Comparison of ENCODE assay signal across 21 mouse cellular contexts in genomic region chr6:50029895-50030515, GRCm38 (mm10).
A peak's percentile ranks its signal among the peaks of the same experiment; 100 is the strongest.
DNase-seq lines count a peak whose midpoint lies in the region; ATAC-seq lines count a peak whose summit lies in the region.
"Had no signal": no experiment of that assay in that cellular context is flagged by ENCODE, and none has a peak within 500 bp of the region (broad histone marks: within the 10 kb centered on the region; RNA-seq: fewer than 3 reads in every experiment).

No protein-coding gene starts in this region.

- H3K27ac ChIP-seq in embryonic facial prominence, embryonic 11.5 days (replicated peaks; ENCODE audit: low read depth, low read length) = no peak overlapping the region
- no peak overlapping the region for H3K27ac ChIP-seq in embryonic facial prominence, embryonic 10.5 days (replicated peaks)
- H3K27ac ChIP-seq in liver, embryonic 13.5 days = no peak overlapping the region
- H3K27ac ChIP-seq in forebrain, embryonic 10.5 days = no peak overlapping the region
- H3K27ac ChIP-seq: hindbrain, embryonic 15.5 days; intestine, embryonic 15.5 days; limb, embryonic 15.5 days; midbrain, embryonic 10.5 days; neural tube, embryonic 12.5 days had no signal

- WGBS in embryonic facial prominence, embryonic 11.5 days = 58% methylated on average over 10 of the region's 10 CpGs
- WGBS in embryonic facial prominence, embryonic 10.5 days = 66% methylated on average over 10 of the region's 10 CpGs
- 24% methylated on average over 10 of the region's 10 CpGs for WGBS in liver, embryonic 13.5 days (ENCODE audit: insufficient replicate concordance)
- WGBS in forebrain, embryonic 10.5 days = 74% methylated on average over 10 of the region's 10 CpGs

- ATAC-seq in embryonic facial prominence, embryonic 11.5 days (replicated peaks; ENCODE audit: insufficient number of reproducible peaks, low FRiP score, low TSS enrichment, low read depth) = no peak
- ATAC-seq in liver, embryonic 13.5 days (ENCODE audit: low read depth) = no peak
- peak; percentile 61 for ATAC-seq in megakaryocyte-erythroid progenitor cell, adult 5-6 weeks (replicated peaks; ENCODE audit: low FRiP score, low TSS enrichment, poor library complexity, severe bottlenecking)
- ATAC-seq: intestine, embryonic 15.5 days had no signal

- H3K36me3 ChIP-seq in embryonic facial prominence, embryonic 11.5 days (replicated peaks; ENCODE audit: control insufficient read depth, insufficient read depth, low read depth, low read length) = no peaks in the 10 kb centered on the region
- H3K36me3 ChIP-seq in embryonic facial prominence, embryonic 10.5 days (replicated peaks) = no peaks in the 10 kb centered on the region
- no peaks in the 10 kb centered on the region for H3K36me3 ChIP-seq in liver, embryonic 13.5 days
- no peaks in the 10 kb centered on the region for H3K36me3 ChIP-seq in forebrain, embryonic 10.5 days (replicated peaks)
- H3K36me3 ChIP-seq: hindbrain, embryonic 15.5 days; intestine, embryonic 15.5 days; limb, embryonic 15.5 days; midbrain, embryonic 10.5 days; neural tube, embryonic 12.5 days had no signal

- no peaks in the 10 kb centered on the region for H3K9me3 ChIP-seq in embryonic facial prominence, embryonic 11.5 days (replicated peaks; ENCODE audit: control insufficient read depth, low read length)
- no peaks in the 10 kb centered on the region for H3K9me3 ChIP-seq in embryonic facial prominence, embryonic 10.5 days
- no peaks in the 10 kb centered on the region for H3K9me3 ChIP-seq in liver, embryonic 13.5 days (replicated peaks)
- no peaks in the 10 kb centered on the region for H3K9me3 ChIP-seq in forebrain, embryonic 10.5 days
- H3K9me3 ChIP-seq: hindbrain, embryonic 15.5 days; intestine, embryonic 15.5 days; limb, embryonic 15.5 days; midbrain, embryonic 10.5 days; neural tube, embryonic 12.5 days had no signal

- no peak overlapping the region for H3K9ac ChIP-seq in embryonic facial prominence, embryonic 11.5 days (replicated peaks; ENCODE audit: low read length)
- H3K9ac ChIP-seq in liver, embryonic 13.5 days = no peak overlapping the region
- H3K9ac ChIP-seq: hindbrain, embryonic 15.5 days; intestine, embryonic 15.5 days; limb, embryonic 15.5 days; neural tube, embryonic 12.5 days had no signal

- no peaks in the 10 kb centered on the region; the same call in 1 of the 2 replicates for H3K4me1 ChIP-seq in embryonic facial prominence, embryonic 11.5 days (ENCODE audit: control insufficient read depth, insufficient read depth, low read length)
- H3K4me1 ChIP-seq in embryonic facial prominence, embryonic 10.5 days = peaks cover 16% of the 10 kb centered on the region
- H3K4me1 ChIP-seq in liver, embryonic 13.5 days (replicated peaks) = 0 out of 2 replicates have a peak, but pooled peaks cover 3% of the 10 kb centered on the region
- H3K4me1 ChIP-seq in forebrain, embryonic 10.5 days = peaks cover 19% of the 10 kb centered on the region
- H3K4me1 ChIP-seq: intestine, embryonic 15.5 days had no signal

- no peak overlapping the region for H3K4me2 ChIP-seq in embryonic facial prominence, embryonic 11.5 days (ENCODE audit: low read depth, low read length)
- H3K4me2 ChIP-seq in liver, embryonic 13.5 days = peak overlapping the region; percentile 38
- H3K4me2 ChIP-seq: hindbrain, embryonic 15.5 days; intestine, embryonic 15.5 days; limb, embryonic 15.5 days; neural tube, embryonic 12.5 days had no signal

- H3K27me3 ChIP-seq in embryonic facial prominence, embryonic 11.5 days (ENCODE audit: control insufficient read depth, insufficient read depth, low read length) = no peaks in the 10 kb centered on the region
- no peaks in the 10 kb centered on the region for H3K27me3 ChIP-seq in embryonic facial prominence, embryonic 10.5 days (replicated peaks; ENCODE audit: low read depth, poor library complexity, severe bottlenecking)
- H3K27me3 ChIP-seq in liver, embryonic 13.5 days = no peaks in the 10 kb centered on the region
- H3K27me3 ChIP-seq in forebrain, embryonic 10.5 days (ENCODE audit: poor library complexity, severe bottlenecking) = no peaks in the 10 kb centered on the region
- H3K27me3 ChIP-seq: CH12.LX; hindbrain, embryonic 15.5 days; intestine, embryonic 15.5 days; neural tube, embryonic 12.5 days had no signal

- peak; percentile 56 for DNase-seq in embryonic facial prominence, embryonic 11.5 days (ENCODE audit: low spot score)
- no peak for DNase-seq in embryonic facial prominence, embryonic 10.5 days (ENCODE audit: low spot score)
- peak; percentile 28 for DNase-seq in thymus, postnatal 4 days
- no peak for DNase-seq in thymus, adult 18-20 months
- peak; percentile 2 for DNase-seq in liver, embryonic 13.5 days
- no peak for DNase-seq in forebrain, embryonic 10.5 days (ENCODE audit: extremely low spot score, low spot score)
- DNase-seq in adrenal gland, adult (ENCODE audit: inconsistent age in 2 of 2, low spot score in 1 of 2) = no peak
- DNase-seq: cerebellum, adult 9-11 months; gastrocnemius, postnatal 10 days; heart, postnatal 36 days; kidney, adult 9 months; kidney, postnatal 25 days; lung, postnatal 14 days; right cerebral cortex, adult 18-20 months had no signal

- H3K4me3 ChIP-seq in embryonic facial prominence, embryonic 11.5 days (ENCODE audit: low read depth, low read length) = no peak overlapping the region
- H3K4me3 ChIP-seq in embryonic facial prominence, embryonic 10.5 days = no peak overlapping the region
- no peak overlapping the region for H3K4me3 ChIP-seq in liver, embryonic 13.5 days (replicated peaks)
- no peak overlapping the region for H3K4me3 ChIP-seq in forebrain, embryonic 10.5 days
- H3K4me3 ChIP-seq: hindbrain, embryonic 15.5 days; intestine, embryonic 15.5 days; limb, embryonic 15.5 days; midbrain, embryonic 10.5 days; neural tube, embryonic 12.5 days had no signal

Comparison
In these comparisons a context has a peak if more than half of its experiments do, and no peak if none do; other contexts are left out.
1. DNase-seq: peak in embryonic facial prominence, embryonic 11.5 days (single experiment), thymus, postnatal 4 days (single experiment) and liver, embryonic 13.5 days (single experiment); none in embryonic facial prominence, embryonic 10.5 days (single experiment), thymus, adult 18-20 months (0 of 2), forebrain, embryonic 10.5 days (single experiment) and adrenal gland, adult (0 of 2).